Mouse (Mus musculus) heart, embryonic 13.5 days (tissue): ENCODE data around the gene Ghr. TPM values are rescaled to one million over a fixed set of nuclear protein-coding genes. Genes with fewer than 3 reads are reported as not detected.

ENCODE experiments used
- ATAC-seq: fragments of 200-750 bp; cut with Nextera tagmentation; 2 replicates; pipeline ENCODE4 v1.8.0; 2017; ENCODE audit warnings: moderate TSS enrichment; ENCODE audit not compliant: insufficient number of reproducible peaks, low FRiP score, low TSS enrichment; ENCODE audit errors: extremely low read depth
- H3K27ac ChIP-seq: fragments of 300-500 bp; sonication (generic); replicated peaks from 2 replicates; pipeline ENCODE4 v1.5.1; 2015; ENCODE audit warnings: moderate library complexity, mild to moderate bottlenecking, inconsistent platforms
- H3K27me3 ChIP-seq: fragments of 300-500 bp; sonication (generic); replicated peaks from 2 replicates; pipeline ENCODE4 v1.6.1; 2015; ENCODE audit warnings: mild to moderate bottlenecking, inconsistent platforms
- H3K36me3 ChIP-seq: fragments of 300-500 bp; sonication (generic); 2 replicates; pipeline ENCODE4 v1.6.1; 2015; ENCODE audit warnings: mild to moderate bottlenecking, inconsistent platforms
- H3K4me1 ChIP-seq: fragments of 300-500 bp; sonication (generic); 2 replicates; pipeline ENCODE4 v1.6.1; 2015; ENCODE audit warnings: inconsistent platforms
- H3K4me2 ChIP-seq: fragments of 300-500 bp; sonication (generic); 2 replicates; pipeline ENCODE4 v1.6.1; 2015; ENCODE audit warnings: inconsistent platforms, mild to moderate bottlenecking, moderate library complexity
- H3K4me3 ChIP-seq: fragments of 300-500 bp; sonication (generic); 2 replicates; pipeline ENCODE4 v1.5.1; 2015; ENCODE audit warnings: moderate library complexity, mild to moderate bottlenecking, inconsistent platforms
- H3K9ac ChIP-seq: fragments of 300-500 bp; sonication (generic); 2 replicates; pipeline ENCODE4 v1.6.1; 2015; ENCODE audit warnings: inconsistent platforms, mild to moderate bottlenecking, moderate library complexity
- H3K9me3 ChIP-seq: fragments of 300-500 bp; sonication (generic); 2 replicates; pipeline ENCODE4 v1.6.1; 2016; ENCODE audit warnings: inconsistent platforms
- WGBS: fragments of 180-500 bp; shearing (Covaris S2); methylation state at CpG from one replicate; pipeline ENCODE4 v1.1.7; 2015; ENCODE audit warnings: mixed read lengths; 5-methylcytosine and 5-hydroxymethylcytosine counted together
- polyA plus RNA-seq: library from polyadenylated mRNA; unstranded; fragments of >200 nt; fragmentation: Nextera tagmentation; extraction: Ambion mirVana; gene quantifications from 2 replicates; pipeline ENCODE4 v1.2.1, GENCODE M21; 2015

The Ghr gene
- polyA plus RNA-seq, 1 experiment from 2014 or later, result 55.4 TPM

DNA sequence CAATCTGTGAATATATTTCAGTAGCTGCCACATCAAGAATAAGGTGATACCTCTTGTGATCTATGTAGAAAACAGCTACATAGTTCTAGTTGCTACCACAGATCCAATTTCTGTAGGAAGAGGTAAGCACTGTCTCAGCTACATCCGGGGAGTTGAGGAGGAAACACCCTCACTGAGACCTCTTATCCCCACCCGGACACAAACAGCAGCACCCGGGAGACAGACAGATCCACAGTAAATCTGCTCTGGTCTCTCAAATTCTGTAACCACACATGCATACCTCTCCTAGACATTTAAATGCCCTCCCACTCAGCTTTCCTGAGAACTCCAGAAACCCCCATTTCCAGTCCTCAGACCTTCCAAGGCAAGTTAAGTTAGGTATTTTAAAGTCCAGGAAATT, 2.0 kb downstream of the Ghr start:
- Histone ChIP-seq H3K4me3 (peak overlapping the region; percentile 89), H3K27ac (peak overlapping the region; percentile 98), H3K9ac (peak overlapping the region; percentile 93), H3K27me3 (no peaks in the 10 kb centered on the region), H3K4me2 (peak overlapping the region; percentile 80), H3K36me3 (no peaks in the 10 kb centered on the region), H3K4me1 (peaks cover 49% of the 10 kb centered on the region), H3K9me3 (no peaks in the 10 kb centered on the region)
- WGBS, result 5% methylated on average over 3 of the region's 3 CpGs
- no peak for ATAC-seq

DNA sequence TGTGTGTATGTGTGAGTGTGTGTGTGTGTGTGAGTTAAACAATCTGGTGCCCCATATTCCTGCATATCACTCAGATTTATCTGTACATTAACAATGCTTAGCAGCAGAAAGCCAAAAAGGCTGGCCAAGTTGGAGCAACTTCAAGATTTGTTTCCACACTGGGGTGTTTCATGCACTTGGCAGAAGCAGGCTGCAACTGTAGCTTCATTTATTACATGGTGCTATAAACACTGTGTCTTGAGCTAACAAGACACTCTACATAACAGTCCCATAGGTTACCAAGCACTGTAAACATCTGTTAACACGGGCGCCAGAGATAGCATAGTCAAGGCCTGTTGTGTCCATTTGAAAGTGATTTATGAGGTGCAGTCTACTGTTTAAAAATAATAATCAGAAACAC, 3.1 kb downstream of the Ghr start:
- WGBS, result 62% methylated on average over 2 of the region's 2 CpGs
- H3K9me3 ChIP-seq, result no peaks in the 10 kb centered on the region
- ATAC-seq, result no peak
- H3K36me3 ChIP-seq, result no peaks in the 10 kb centered on the region
- no peak overlapping the region for H3K9ac ChIP-seq
- H3K27me3 ChIP-seq, result no peaks in the 10 kb centered on the region
- H3K4me1 ChIP-seq, result peaks cover 42% of the 10 kb centered on the region
- H3K4me3 ChIP-seq, result peak overlapping the region; percentile 34
- H3K4me2 ChIP-seq, result peak overlapping the region; percentile 62
- H3K27ac ChIP-seq, result peak overlapping the region; percentile 50

DNA sequence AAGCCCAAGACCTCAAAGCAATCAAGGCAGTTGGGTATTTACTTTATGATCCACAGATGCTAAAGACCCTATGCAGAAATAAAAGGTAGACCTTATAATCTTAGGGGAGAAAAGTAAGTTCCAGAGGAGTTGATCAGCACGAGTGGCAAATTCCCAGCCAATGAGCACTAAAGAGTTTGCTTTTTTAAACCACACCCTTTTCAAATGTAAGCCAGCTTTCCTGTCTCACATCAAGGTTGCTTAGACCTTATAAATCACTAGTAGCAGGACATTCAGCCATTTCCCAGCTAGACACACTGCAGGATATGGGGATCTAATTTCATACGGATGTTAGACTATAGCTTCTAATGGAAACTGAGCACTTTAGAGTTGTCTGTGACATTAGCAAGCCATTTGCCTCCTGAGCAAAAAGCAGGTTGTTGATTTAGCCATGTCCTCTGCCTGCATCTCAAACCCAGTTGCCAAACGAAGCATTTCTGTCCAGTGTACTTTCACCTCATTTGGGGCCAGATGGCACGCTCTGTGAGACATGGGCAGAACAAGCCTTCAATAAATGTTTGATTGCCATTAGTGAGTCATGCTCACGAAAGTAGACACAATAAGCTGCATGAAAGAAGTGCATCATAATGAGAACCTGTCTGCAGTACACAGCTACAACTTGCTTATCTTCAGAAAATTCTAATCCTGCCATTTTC, 4.9 kb downstream of the Ghr start:
- H3K4me2 ChIP-seq, result no peak overlapping the region
- H3K9me3 ChIP-seq, result no peaks in the 10 kb centered on the region
- H3K27me3 ChIP-seq, result no peaks in the 10 kb centered on the region
- H3K4me3 ChIP-seq, result no peak overlapping the region
- H3K36me3 ChIP-seq, result no peaks in the 10 kb centered on the region
- no peak for ATAC-seq
- H3K9ac ChIP-seq, result no peak overlapping the region
- H3K4me1 ChIP-seq, result peaks cover 34% of the 10 kb centered on the region
- 70% methylated on average over 5 of the region's 5 CpGs for WGBS
- H3K27ac ChIP-seq, result no peak overlapping the region

DNA sequence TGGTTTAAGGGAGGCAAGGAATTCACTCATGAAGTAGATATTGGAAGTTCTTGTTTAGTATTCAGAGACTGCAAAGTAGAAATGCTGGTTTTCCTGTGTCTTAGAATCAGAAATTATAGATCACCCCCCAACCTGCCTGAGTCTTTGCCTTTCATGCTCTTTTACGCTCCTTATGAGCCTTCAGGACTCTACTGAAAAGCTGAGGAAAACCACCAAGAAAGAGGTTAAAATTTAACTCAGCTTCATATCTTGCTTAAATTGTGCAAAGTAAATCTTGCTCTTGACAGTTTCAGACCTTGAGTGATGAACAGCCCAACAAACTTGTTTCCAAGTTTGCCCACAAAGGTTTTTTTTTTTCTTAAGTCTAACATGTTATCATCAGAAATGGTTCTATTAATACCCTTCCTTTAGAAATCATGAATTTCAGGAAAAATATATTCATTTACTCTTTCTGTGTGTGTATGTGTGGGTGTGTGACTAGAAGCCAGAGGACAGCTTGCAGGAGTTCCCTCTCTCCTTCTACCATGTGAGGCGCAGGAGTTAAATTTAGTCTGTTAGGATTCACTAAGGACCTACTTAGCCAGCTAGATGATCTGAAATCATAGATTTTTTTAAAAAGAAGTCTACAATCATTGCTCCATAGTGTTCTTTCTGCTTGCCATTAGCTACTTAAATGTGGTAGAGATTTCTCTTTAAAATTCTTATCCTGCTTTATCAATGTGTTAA, 14.0 kb downstream of the Ghr start:
- H3K9me3 ChIP-seq, result no peaks in the 10 kb centered on the region
- peaks cover 16% of the 10 kb centered on the region for H3K36me3 ChIP-seq
- ATAC-seq, result no peak
- 73% methylated on average over 2 of the region's 2 CpGs for WGBS
- H3K4me1 ChIP-seq, result peaks cover 14% of the 10 kb centered on the region
- H3K9ac ChIP-seq, result no peak overlapping the region
- no peak overlapping the region for H3K4me2 ChIP-seq
- no peaks in the 10 kb centered on the region for H3K27me3 ChIP-seq
- no peak overlapping the region for H3K27ac ChIP-seq
- H3K4me3 ChIP-seq, result no peak overlapping the region

DNA sequence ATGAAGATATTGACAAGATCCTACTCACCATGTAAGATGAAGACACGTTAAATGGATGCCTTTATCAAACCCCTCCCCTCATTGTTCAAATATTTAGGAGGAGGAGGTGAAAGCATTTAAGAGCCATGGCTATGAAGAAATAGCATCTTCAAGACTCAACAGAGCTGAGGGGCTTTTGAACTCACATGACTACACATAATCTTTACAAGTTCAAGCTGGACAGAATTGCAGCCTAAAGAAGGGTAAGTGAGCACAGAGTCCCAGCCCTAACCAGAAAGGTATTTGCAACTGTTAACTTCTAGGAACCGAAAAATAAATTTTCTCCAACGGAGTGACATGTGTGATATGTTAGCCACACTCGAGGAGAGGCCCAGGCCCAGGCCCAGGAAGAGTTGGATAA, 18.7 kb downstream of the Ghr start:
- H3K27me3 ChIP-seq, result no peaks in the 10 kb centered on the region
- H3K36me3 ChIP-seq, result peaks cover 28% of the 10 kb centered on the region
- H3K9me3 ChIP-seq, result no peaks in the 10 kb centered on the region
- no peak for ATAC-seq
- no peak overlapping the region for H3K4me2 ChIP-seq
- no peak overlapping the region for H3K9ac ChIP-seq
- no peak overlapping the region for H3K4me3 ChIP-seq
- H3K4me1 ChIP-seq, result peaks cover 21% of the 10 kb centered on the region
- peak overlapping the region; percentile 54; the same call in 1 of the 2 replicates for H3K27ac ChIP-seq
- WGBS, result 54% methylated on average over 4 of the region's 4 CpGs

DNA sequence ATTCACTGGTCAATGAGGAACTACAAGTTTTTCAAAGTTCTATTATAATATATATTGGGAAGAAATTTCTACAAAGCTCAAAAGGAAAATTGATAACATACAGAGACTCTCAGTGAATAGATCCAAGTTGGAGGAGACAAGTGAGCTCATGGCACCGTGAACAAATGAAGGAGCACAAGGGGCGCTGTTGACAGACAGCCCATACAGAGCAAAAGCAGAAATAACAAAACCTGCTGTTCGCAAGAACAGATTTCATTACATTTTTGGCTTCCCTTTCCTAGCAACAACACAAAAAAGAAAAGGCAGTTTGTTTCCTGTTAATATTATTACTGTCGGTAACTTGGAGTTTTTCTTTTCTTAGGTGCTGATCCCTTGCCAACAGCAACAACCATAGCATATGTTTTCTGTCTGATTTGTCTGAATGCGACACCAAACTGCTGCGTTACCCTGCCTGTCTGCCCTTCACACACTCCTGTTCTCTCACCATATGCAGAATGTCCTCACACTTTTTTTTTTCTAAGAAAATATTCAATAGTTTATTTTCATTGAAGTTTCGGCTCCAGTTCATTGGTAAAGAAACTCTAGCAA, 19.3 kb downstream of the Ghr start:
- H3K27ac ChIP-seq, result peak overlapping the region; percentile 54
- peaks cover 31% of the 10 kb centered on the region for H3K36me3 ChIP-seq
- no peak overlapping the region for H3K4me3 ChIP-seq
- H3K4me2 ChIP-seq, result no peak overlapping the region
- no peaks in the 10 kb centered on the region for H3K27me3 ChIP-seq
- H3K4me1 ChIP-seq, result peaks cover 22% of the 10 kb centered on the region
- ATAC-seq, result no peak
- H3K9ac ChIP-seq, result no peak overlapping the region
- no peaks in the 10 kb centered on the region for H3K9me3 ChIP-seq
- 54% methylated on average over 7 of the region's 7 CpGs for WGBS

DNA sequence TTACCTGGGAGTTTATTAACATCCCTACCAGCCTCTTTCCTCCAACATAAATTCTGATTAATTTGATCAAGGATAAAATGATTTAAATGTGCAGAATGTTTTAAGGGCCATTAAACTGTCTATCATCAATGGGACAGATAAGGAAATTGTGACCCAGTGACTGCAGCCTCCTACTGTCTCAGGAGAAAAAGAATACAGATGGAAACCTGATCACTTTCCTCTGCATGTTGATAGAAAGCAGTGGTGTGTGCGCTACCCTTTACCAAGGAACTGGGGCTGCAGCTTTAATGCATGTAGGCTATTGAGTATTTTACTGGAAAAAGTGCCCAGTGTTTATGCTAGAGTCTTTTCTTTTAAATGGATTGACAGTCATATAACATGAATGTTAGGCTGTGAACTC, 19.8 kb downstream of the Ghr start:
- no peaks in the 10 kb centered on the region for H3K9me3 ChIP-seq
- 67% methylated on average over 1 of the region's 1 CpGs for WGBS
- no peak for ATAC-seq
- H3K36me3 ChIP-seq, result peaks cover 35% of the 10 kb centered on the region
- H3K4me1 ChIP-seq, result peaks cover 25% of the 10 kb centered on the region
- H3K27ac ChIP-seq, result peak overlapping the region; percentile 54
- H3K4me3 ChIP-seq, result no peak overlapping the region
- H3K4me2 ChIP-seq, result no peak overlapping the region
- H3K27me3 ChIP-seq, result no peaks in the 10 kb centered on the region
- H3K9ac ChIP-seq, result no peak overlapping the region

DNA sequence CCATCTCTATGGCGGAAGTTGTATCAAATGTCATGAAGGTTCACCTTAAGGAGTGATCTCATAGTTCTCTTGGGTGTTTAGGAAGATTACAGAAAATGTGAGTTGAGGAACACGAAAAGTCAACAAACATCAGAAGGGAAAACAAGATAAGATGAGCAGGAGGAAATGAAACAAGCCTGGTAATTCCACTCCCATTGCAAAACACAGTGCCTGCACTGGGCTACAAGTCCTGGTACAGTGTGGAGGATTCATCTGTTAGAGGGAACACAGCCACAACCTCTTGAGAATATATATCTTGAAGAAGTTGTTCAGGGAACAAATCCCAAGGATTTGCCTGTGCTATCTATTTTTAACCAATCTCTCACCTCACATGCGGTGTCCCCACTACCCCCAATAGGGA, 24.8 kb downstream of the Ghr start:
- Histone ChIP-seq H3K27ac (no peak overlapping the region), H3K4me2 (no peak overlapping the region), H3K4me3 (no peak overlapping the region), H3K36me3 (peaks cover 41% of the 10 kb centered on the region), H3K4me1 (peaks cover 17% of the 10 kb centered on the region), H3K9ac (no peak overlapping the region), H3K27me3 (no peaks in the 10 kb centered on the region), H3K9me3 (no peaks in the 10 kb centered on the region)
- 56% methylated on average over 3 of the region's 3 CpGs for WGBS
- ATAC-seq, result no peak

DNA sequence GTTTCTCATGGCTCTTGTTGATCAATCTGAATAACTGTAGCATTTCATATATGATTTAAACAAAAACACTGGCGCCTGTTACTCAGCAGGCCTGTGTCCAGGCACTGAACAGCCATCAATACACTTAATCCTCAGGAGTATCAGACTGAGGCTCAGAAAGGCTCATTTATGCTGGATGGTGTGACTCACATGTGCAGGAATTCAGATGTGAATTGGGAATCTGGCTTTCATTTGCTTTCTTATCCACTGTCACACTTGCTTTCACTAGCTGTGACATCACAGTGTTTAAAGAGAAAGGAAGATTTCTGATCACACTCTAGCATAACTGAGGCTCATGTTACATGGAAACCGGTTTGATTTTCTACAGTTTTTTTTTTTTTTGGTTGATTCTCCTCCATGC, 39.0 kb downstream of the Ghr start:
- WGBS, result 75% methylated on average over 2 of the region's 2 CpGs
- Histone ChIP-seq H3K4me3 (no peak overlapping the region), H3K27me3 (no peaks in the 10 kb centered on the region), H3K4me1 (peaks cover 6% of the 10 kb centered on the region; the same call in 1 of the 2 replicates), H3K4me2 (no peak overlapping the region), H3K9ac (no peak overlapping the region), H3K9me3 (no peaks in the 10 kb centered on the region), H3K36me3 (peaks cover 21% of the 10 kb centered on the region), H3K27ac (no peak overlapping the region)
- ATAC-seq, result no peak

DNA sequence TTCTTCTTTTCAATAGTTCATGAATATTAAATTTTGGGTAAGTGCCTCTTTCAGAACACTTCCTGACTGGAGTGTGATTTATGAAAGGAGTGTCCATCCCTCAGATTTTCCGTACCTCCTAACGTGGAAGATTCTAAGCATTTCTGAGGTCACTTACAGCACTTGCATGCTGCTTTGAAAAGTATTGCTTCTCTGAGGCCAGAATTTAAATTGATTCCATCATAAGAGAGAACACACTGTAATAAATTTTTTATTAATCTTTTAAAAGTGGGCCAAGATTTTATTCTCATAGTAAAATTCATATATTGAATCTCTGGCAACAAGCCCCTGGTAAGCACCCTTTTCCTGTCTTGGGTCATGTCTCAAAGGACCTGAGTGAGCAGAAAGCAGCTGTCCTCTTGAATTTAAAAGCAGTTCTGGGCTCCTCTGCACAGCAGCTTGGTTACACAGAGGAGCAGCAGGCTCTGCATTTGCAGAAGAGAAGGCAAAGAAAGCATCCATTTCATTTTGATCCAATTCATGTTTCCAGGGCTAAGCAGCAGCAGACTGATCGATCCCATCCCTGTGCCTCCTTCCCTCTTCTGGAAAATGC, 46.9 kb downstream of the Ghr start:
- peaks cover 3% of the 10 kb centered on the region; the same call in 1 of the 2 replicates for H3K36me3 ChIP-seq
- H3K4me1 ChIP-seq, result no peaks in the 10 kb centered on the region
- WGBS, result 80% methylated on average over 3 of the region's 3 CpGs
- H3K27me3 ChIP-seq, result no peaks in the 10 kb centered on the region
- no peak for ATAC-seq
- H3K27ac ChIP-seq, result 0 out of 2 replicates have a peak overlapping the region, but pooled peaks have one; percentile 18
- H3K4me2 ChIP-seq, result no peak overlapping the region
- H3K4me3 ChIP-seq, result no peak overlapping the region
- H3K9me3 ChIP-seq, result no peaks in the 10 kb centered on the region
- no peak overlapping the region for H3K9ac ChIP-seq

DNA sequence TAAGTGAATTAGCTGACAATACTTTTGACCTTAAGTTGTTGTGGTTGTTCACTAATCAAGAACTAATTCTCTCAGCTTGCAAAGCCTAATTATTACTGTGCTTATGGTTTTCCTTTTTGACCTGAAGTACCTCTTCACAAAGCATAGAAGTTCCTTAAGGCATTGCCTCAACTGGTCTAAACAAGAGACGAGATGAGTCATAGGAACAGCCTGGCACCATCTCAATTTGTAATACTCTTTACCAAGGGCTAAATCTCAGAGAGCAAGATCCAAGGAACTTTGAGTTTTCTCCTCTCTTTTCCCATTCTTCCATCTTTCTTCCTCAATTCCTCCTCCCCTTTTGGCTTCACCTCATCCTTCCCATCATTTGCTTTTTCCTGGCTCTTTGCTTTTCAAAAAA, 69.3 kb downstream of the Ghr start:
- Histone ChIP-seq H3K4me1 (peaks cover 38% of the 10 kb centered on the region), H3K27ac (no peak overlapping the region), H3K27me3 (no peaks in the 10 kb centered on the region), H3K4me2 (no peak overlapping the region), H3K36me3 (peaks cover 7% of the 10 kb centered on the region), H3K4me3 (no peak overlapping the region), H3K9me3 (no peaks in the 10 kb centered on the region), H3K9ac (no peak overlapping the region)
- WGBS, result 76% methylated on average over 1 of the region's 1 CpGs
- no peak for ATAC-seq
